Mouse (Mus musculus) liver, embryonic 14.5 days (tissue): ENCODE results near the gene Gm43518. TPM values are rescaled to one million over a fixed set of nuclear protein-coding genes. Genes with fewer than 3 reads are reported as not detected.

ENCODE experiments used
- ATAC-seq: fragments of 200-750 bp; cut with Nextera tagmentation; 2 replicates; pipeline ENCODE4 v1.8.0; 2017; ENCODE audit warnings: moderate number of reproducible peaks, mild to moderate bottlenecking, moderate library complexity; ENCODE audit not compliant: insufficient read depth
- DNase-seq, 3 experiments: peaks; one replicate each; pipeline ENCODE4 v3.0.0-alpha.2; 2012 to 2013; ENCODE audit warnings: low read depth in 3 of 3, low spot score in 3 of 3
- H3K27ac ChIP-seq: fragments of 300-500 bp; sonication (generic); 2 replicates; pipeline ENCODE4 v1.5.1; 2014; ENCODE audit warnings: moderate library complexity, mild to moderate bottlenecking, control low read depth, inconsistent platforms
- H3K27me3 ChIP-seq: fragments of 300-500 bp; sonication (generic); 2 replicates; pipeline ENCODE4 v1.6.1; 2014; ENCODE audit warnings: mild to moderate bottlenecking, low read length, moderate library complexity; ENCODE audit not compliant: control insufficient read depth, insufficient read depth
- H3K36me3 ChIP-seq: fragments of 300-500 bp; sonication (generic); replicated peaks from 2 replicates; pipeline ENCODE4 v1.6.1; 2014; ENCODE audit warnings: low read depth; ENCODE audit not compliant: control insufficient read depth, insufficient read depth
- H3K4me1 ChIP-seq, 2 experiments: fragments of 200-500 bp in 1 of 2; fragments of 300-500 bp in 1 of 2; sonication (generic) in 1 of 2; replicated peaks; 2 replicates each; pipeline ENCODE4 v1.6.1; 2012 to 2014; ENCODE audit warnings: antibody characterized with exemption in 1 of 2, inconsistent platforms in 1 of 2, low read length in 1 of 2; ENCODE audit not compliant: control insufficient read depth in 2 of 2, insufficient read depth in 2 of 2
- H3K4me2 ChIP-seq: fragments of 300-500 bp; sonication (generic); 2 replicates; pipeline ENCODE4 v1.6.1; 2014; ENCODE audit warnings: low read depth, mild to moderate bottlenecking, control low read depth, moderate library complexity
- H3K4me3 ChIP-seq, 2 experiments: fragments of 200-500 bp in 1 of 2; fragments of 300-500 bp in 1 of 2; sonication (generic) in 1 of 2; 2 replicates each; pipeline ENCODE4 v1.5.1; 2012 to 2014; ENCODE audit warnings: low read depth in 2 of 2, low read length in 2 of 2, mild to moderate bottlenecking in 2 of 2, control low read depth in 1 of 2, inconsistent platforms in 1 of 2, moderate library complexity in 1 of 2; ENCODE audit not compliant: insufficient read depth in 1 of 2
- H3K9ac ChIP-seq: fragments of 300-500 bp; sonication (generic); replicated peaks from 2 replicates; pipeline ENCODE4 v1.6.1; 2014; ENCODE audit warnings: mild to moderate bottlenecking, control low read depth, moderate library complexity
- H3K9me3 ChIP-seq: fragments of 300-500 bp; sonication (generic); 2 replicates; pipeline ENCODE4 v1.6.1; 2016; ENCODE audit warnings: low read length, mixed read lengths; ENCODE audit not compliant: control insufficient read depth
- CTCF ChIP-seq: IDR thresholded peaks from 2 replicates; pipeline ENCODE4 v1.5.1; 2016; ENCODE audit warnings: antibody characterized with exemption, low read depth, control low read depth
- EP300 ChIP-seq: IDR thresholded peaks from 2 replicates; pipeline ENCODE4 v1.6.1; 2016; ENCODE audit warnings: antibody characterized with exemption, low read depth
- WGBS: fragments of 180-500 bp; shearing (Covaris S2); extraction: QIAGEN DNeasy Blood & Tissue Kit; methylation state at CpG from one replicate; pipeline ENCODE4 v1.1.7; 2014; ENCODE audit not compliant: insufficient replicate concordance; 5-methylcytosine and 5-hydroxymethylcytosine counted together
- polyA plus RNA-seq, 2 experiments: library from polyadenylated mRNA; depleted of rRNA in 1 of 2; stranded (reverse) in 1 of 2; unstranded in 1 of 2; fragments of >200 nt; fragmentation: Nextera tagmentation in 1 of 2; extraction: Ambion mirVana in 1 of 2; gene quantifications; 2 replicates each; pipeline versions ENCODE4 v1.2.1 to v1.2.3; 2012 to 2014

Gm43518 gene
- polyA plus RNA-seq, 2 experiments: 0.60 to 0.63 TPM

GRCm38 (mm10) chr5:123974179-123974485, 46.9 kb downstream of the Gm43518 start:
- H3K4me3 ChIP-seq: peak overlapping the region; percentile 54 to 79
- DNase-seq: no peak
- TF ChIP-seq CTCF (no peak), EP300 (no peak)
- no peaks in the 10 kb centered on the region for H3K9me3 ChIP-seq
- H3K4me2 ChIP-seq: peak overlapping the region; percentile 97
- no peaks in the 10 kb centered on the region for H3K36me3 ChIP-seq
- H3K4me1 ChIP-seq: peaks cover 0 to 5% of the 10 kb centered on the region in 2 experiments; a peak in 2 of 4 replicates
- peaks cover 3% of the 10 kb centered on the region for H3K27me3 ChIP-seq
- WGBS: under 1% methylated on average over 14 of the region's 14 CpGs
- H3K9ac ChIP-seq: peak overlapping the region; percentile 67
- ATAC-seq: no peak
- H3K27ac ChIP-seq: no peak overlapping the region

GRCm38 (mm10) chr5:123974616-123975111, 47.4 kb downstream of the Gm43518 start:
- DNase-seq: no peak
- peaks cover 3% of the 10 kb centered on the region for H3K27me3 ChIP-seq
- ATAC-seq: no peak
- WGBS: 30% methylated on average over 11 of the region's 11 CpGs
- H3K4me1 ChIP-seq: peaks cover 0 to 5% of the 10 kb centered on the region in 2 experiments; a peak in 2 of 4 replicates
- peak overlapping the region; percentile 97 for H3K4me2 ChIP-seq
- TF ChIP-seq EP300 (no peak), CTCF (no peak)
- peak overlapping the region; percentile 67 for H3K9ac ChIP-seq
- H3K27ac ChIP-seq: no peak overlapping the region
- H3K9me3 ChIP-seq: no peaks in the 10 kb centered on the region
- H3K36me3 ChIP-seq: no peaks in the 10 kb centered on the region
- H3K4me3 ChIP-seq: peak overlapping the region; percentile 18 to 79

- Histone ChIP-seq H3K9me3 (no peaks in the 10 kb centered on the region), H3K4me1 (peaks cover 0 to 5% of the 10 kb centered on the region in 2 experiments; a peak in 2 of 4 replicates), H3K9ac (no peak overlapping the region), H3K4me3 (peak overlapping the region; percentile 24 to 79; a peak in 3 of 4 replicates), H3K36me3 (no peaks in the 10 kb centered on the region), H3K27ac (no peak overlapping the region), H3K27me3 (peaks cover 3% of the 10 kb centered on the region), H3K4me2 (peak overlapping the region; percentile 97)
- no peak for TF ChIP-seq CTCF
- no peak for TF ChIP-seq EP300
- ATAC-seq (no peak), DNase-seq (no peak)
- WGBS: 40% methylated on average over 6 of the region's 6 CpGs
These were observed 48.5 kb downstream of the Gm43518 start for GRCm38 (mm10) chr5:123975668-123976180.

GRCm38 (mm10) chr5:123977231-123977630, 50.0 kb downstream of the Gm43518 start:
- peaks cover 3% of the 10 kb centered on the region for H3K27me3 ChIP-seq
- peak overlapping the region in 1 of 2 experiments; percentile 7; a peak in 1 of 4 replicates for H3K4me3 ChIP-seq
- TF ChIP-seq EP300: no peak
- TF ChIP-seq CTCF: no peak
- WGBS: 64% methylated on average over 3 of the region's 3 CpGs
- H3K9me3 ChIP-seq: no peaks in the 10 kb centered on the region
- ATAC-seq: no peak
- peak overlapping the region; percentile 8; the same call in 1 of the 2 replicates for H3K4me2 ChIP-seq
- DNase-seq: no peak
- H3K27ac ChIP-seq: no peak overlapping the region
- peaks cover 0 to 7% of the 10 kb centered on the region in 2 experiments; a peak in 2 of 4 replicates for H3K4me1 ChIP-seq
- H3K9ac ChIP-seq: no peak overlapping the region
- H3K36me3 ChIP-seq: no peaks in the 10 kb centered on the region

- ATAC-seq (no peak), DNase-seq (no peak)
- no peaks in the 10 kb centered on the region for H3K36me3 ChIP-seq
- no peak overlapping the region for H3K4me3 ChIP-seq
- TF ChIP-seq CTCF: no peak
- no peak for TF ChIP-seq EP300
- H3K9ac ChIP-seq: no peak overlapping the region
- 64% methylated on average over 5 of the region's 5 CpGs for WGBS
- peaks cover 0 to 7% of the 10 kb centered on the region in 2 experiments; a peak in 2 of 4 replicates for H3K4me1 ChIP-seq
- no peak overlapping the region for H3K27ac ChIP-seq
- no peaks in the 10 kb centered on the region for H3K9me3 ChIP-seq
- peak overlapping the region; percentile 8; the same call in 1 of the 2 replicates for H3K4me2 ChIP-seq
- peaks cover 3% of the 10 kb centered on the region for H3K27me3 ChIP-seq
These were observed 50.9 kb downstream of the Gm43518 start for GRCm38 (mm10) chr5:123978131-123978530.
